Mouse (Mus musculus): ENCODE measurements around the gene Pex16.

- TF ChIP-seq CTCF (IDR thresholded peaks at IDR 0.05; ENCODE audit: control insufficient read depth, insufficient read depth, low read length), result no peak
- TF ChIP-seq POLR2A (IDR thresholded peaks at IDR 0.05; ENCODE audit: borderline replicate concordance, control insufficient read depth, low read depth, low read length), result no peak
Measured at GRCm38 (mm10) chr2:92384101-92384500, 9.6 kb downstream of the Pex16 start.
